Mouse (Mus musculus): ENCODE measurements around the gene Krtap4-7.
"Not testable (repeated sequence)": the region's sequence is repeated elsewhere in the genome, so short reads cannot be mapped to it uniquely, and the experiment has no call there.

The Krtap4-7 gene

GRCm38 (mm10) chr11:99643635-99644139 lies at the start of gene Krtap4-7:
TSS of gene Krtap4-7 (minus strand) at chr11:99644089.
- DNase-seq (ENCODE audit: low read depth), result not testable (repeated sequence)

- no peak for DNase-seq (ENCODE audit: low read depth)
These were observed 46.6 kb upstream of the Krtap4-7 start, which contains the start of gene Gm14190 for GRCm38 (mm10) chr11:99690463-99690862. TSS of gene Gm14190 (minus strand) at chr11:99690740.

- not testable (repeated sequence) for DNase-seq (ENCODE audit: low read depth)
These were observed 41.3 kb upstream of the Krtap4-7 start for GRCm38 (mm10) chr11:99685235-99685634.

- DNase-seq (ENCODE audit: low read depth), result no peak
These were observed 39.6 kb upstream of the Krtap4-7 start for GRCm38 (mm10) chr11:99683481-99683880.

GRCm38 (mm10) chr11:99665860-99666259 lies 22.0 kb upstream of the Krtap4-7 start, which contains the start of gene Krtap4-6:
TSS of gene Krtap4-6 (minus strand) at chr11:99665960.
- DNase-seq (ENCODE audit: low read depth), result no peak

GRCm38 (mm10) chr11:99662802-99663201 lies 18.9 kb upstream of the Krtap4-7 start:
- DNase-seq (ENCODE audit: low read depth), result no peak

GRCm38 (mm10) chr11:99659256-99659655 lies 15.4 kb upstream of the Krtap4-7 start:
- no peak for DNase-seq (ENCODE audit: low read depth)

GRCm38 (mm10) chr11:99658467-99659010 lies 14.7 kb upstream of the Krtap4-7 start, which contains the start of gene Gm11563:
TSS of gene Gm11563 (minus strand) at chr11:99658960.
- not testable (repeated sequence) for DNase-seq (ENCODE audit: low read depth)

- no peak for DNase-seq (ENCODE audit: low read depth)
These were observed 13.2 kb upstream of the Krtap4-7 start for GRCm38 (mm10) chr11:99657051-99657450.

GRCm38 (mm10) chr11:99650136-99650535 lies 6.2 kb upstream of the Krtap4-7 start, which contains the start of gene Gm11555:
TSS of gene Gm11555 (minus strand) at chr11:99650236.
- DNase-seq (ENCODE audit: low read depth), result no peak

- DNase-seq (ENCODE audit: low read depth), result no peak
These were observed 2.6 kb upstream of the Krtap4-7 start for GRCm38 (mm10) chr11:99646444-99646843.

- no peak for DNase-seq (ENCODE audit: low read depth)
These were observed 462 bp upstream of the Krtap4-7 start for GRCm38 (mm10) chr11:99644351-99644750.

- DNase-seq (ENCODE audit: low read depth), result no peak
These were observed 3.0 kb downstream of the Krtap4-7 start for GRCm38 (mm10) chr11:99640926-99641325.

GRCm38 (mm10) chr11:99637086-99637485 lies 6.8 kb downstream of the Krtap4-7 start:
- no peak for DNase-seq (ENCODE audit: low read depth)

- DNase-seq (ENCODE audit: low read depth), result no peak
These were observed 9.2 kb downstream of the Krtap4-7 start, which contains the start of gene Krtap4-2 for GRCm38 (mm10) chr11:99634653-99635134. TSS of gene Krtap4-2 (minus strand) at chr11:99635084.

- DNase-seq (ENCODE audit: low read depth), result no peak
These were observed 10.6 kb downstream of the Krtap4-7 start for GRCm38 (mm10) chr11:99633293-99633692.

GRCm38 (mm10) chr11:99630890-99631289 lies 13.0 kb downstream of the Krtap4-7 start:
- no peak for DNase-seq (ENCODE audit: low read depth)

- DNase-seq (ENCODE audit: low read depth), result no peak
These were observed 15.8 kb downstream of the Krtap4-7 start, which contains the start of gene Krtap4-1 for GRCm38 (mm10) chr11:99628138-99628537. TSS of gene Krtap4-1 (minus strand) at chr11:99628238.

GRCm38 (mm10) chr11:99620335-99620734 lies 23.6 kb downstream of the Krtap4-7 start, which contains the start of gene Gm11562:
TSS of gene Gm11562 (minus strand) at chr11:99620435.
- no peak for DNase-seq (ENCODE audit: low read depth)

GRCm38 (mm10) chr11:99614796-99615363 lies 29.0 kb downstream of the Krtap4-7 start, which contains the start of gene Krtap2-4:
TSS of gene Krtap2-4 (minus strand) at chr11:99614846.
- DNase-seq (ENCODE audit: low read depth), result no peak

GRCm38 (mm10) chr11:99610089-99610488 lies 33.8 kb downstream of the Krtap4-7 start, which contains the start of gene Gm11937:
TSS of gene Gm11937 (minus strand) at chr11:99610189.
- DNase-seq (ENCODE audit: low read depth), result not testable (repeated sequence)

- DNase-seq (ENCODE audit: low read depth), result no peak
These were observed 34.8 kb downstream of the Krtap4-7 start for GRCm38 (mm10) chr11:99609126-99609525.

GRCm38 (mm10) chr11:99603208-99603607 lies 40.7 kb downstream of the Krtap4-7 start, which contains the start of gene Gm11938:
TSS of gene Gm11938 (minus strand) at chr11:99603308.
- not testable (repeated sequence) for DNase-seq (ENCODE audit: low read depth)
